Mouse (Mus musculus) hindbrain, embryonic 11.5 days (tissue): Measurements from ENCODE around the gene Sept9. TPM values are rescaled to one million over a fixed set of nuclear protein-coding genes. Genes with fewer than 3 reads are reported as not detected.

Experiments used
- ATAC-seq: fragments of 200-750 bp; cut with Nextera tagmentation; 2 replicates; pipeline ENCODE4 v1.8.0; 2017; ENCODE audit warnings: mild to moderate bottlenecking, moderate TSS enrichment, moderate library complexity; ENCODE audit not compliant: low FRiP score
- DNase-seq: peaks from one replicate; pipeline ENCODE4 v3.0.0-alpha.2; 2015; ENCODE audit warnings: low spot score
- H3K27ac ChIP-seq: fragments of 300-500 bp; sonication (generic); 2 replicates; pipeline ENCODE4 v1.5.1; 2014; ENCODE audit warnings: mild to moderate bottlenecking, low read depth, low read length
- H3K27me3 ChIP-seq: fragments of 300-500 bp; sonication (generic); 2 replicates; pipeline ENCODE4 v1.6.1; 2014; ENCODE audit warnings: mild to moderate bottlenecking, low read length, moderate library complexity, mixed read lengths; ENCODE audit not compliant: control insufficient read depth, insufficient read depth
- H3K36me3 ChIP-seq: fragments of 300-500 bp; sonication (generic); 2 replicates; pipeline ENCODE4 v1.6.1; 2014; ENCODE audit warnings: mild to moderate bottlenecking, low read length, moderate library complexity, mixed read lengths; ENCODE audit not compliant: control insufficient read depth, insufficient read depth
- H3K4me1 ChIP-seq: fragments of 300-500 bp; sonication (generic); replicated peaks from 2 replicates; pipeline ENCODE4 v1.6.1; 2014; ENCODE audit warnings: low read length, mixed read lengths; ENCODE audit not compliant: control insufficient read depth, insufficient read depth
- H3K4me2 ChIP-seq: fragments of 300-500 bp; sonication (generic); replicated peaks from 2 replicates; pipeline ENCODE4 v1.6.1; 2014; ENCODE audit warnings: mild to moderate bottlenecking, low read depth, low read length
- H3K4me3 ChIP-seq: fragments of 300-500 bp; sonication (generic); 2 replicates; pipeline ENCODE4 v1.5.1; 2014; ENCODE audit warnings: low read depth, low read length
- H3K9ac ChIP-seq: fragments of 300-500 bp; sonication (generic); 2 replicates; pipeline ENCODE4 v1.6.1; 2014; ENCODE audit warnings: low read depth, low read length
- H3K9me3 ChIP-seq: fragments of 300-500 bp; sonication (generic); 2 replicates; pipeline ENCODE4 v1.6.1; 2016; ENCODE audit warnings: low read length; ENCODE audit not compliant: control insufficient read depth
- WGBS: fragments of 180-500 bp; shearing (Covaris S2); extraction: QIAGEN DNeasy Blood & Tissue Kit; methylation state at CpG from one replicate; pipeline ENCODE4 v1.1.7; 2014; 5-methylcytosine and 5-hydroxymethylcytosine counted together
- polyA plus RNA-seq: library from polyadenylated mRNA; unstranded; fragments of >200 nt; fragmentation: Nextera tagmentation; extraction: Ambion mirVana; gene quantifications from 2 replicates; pipeline ENCODE4 v1.2.1, GENCODE M21; 2014

The Sept9 gene
- polyA plus RNA-seq, 1 experiment from 2014 or later: 126 TPM

DNA sequence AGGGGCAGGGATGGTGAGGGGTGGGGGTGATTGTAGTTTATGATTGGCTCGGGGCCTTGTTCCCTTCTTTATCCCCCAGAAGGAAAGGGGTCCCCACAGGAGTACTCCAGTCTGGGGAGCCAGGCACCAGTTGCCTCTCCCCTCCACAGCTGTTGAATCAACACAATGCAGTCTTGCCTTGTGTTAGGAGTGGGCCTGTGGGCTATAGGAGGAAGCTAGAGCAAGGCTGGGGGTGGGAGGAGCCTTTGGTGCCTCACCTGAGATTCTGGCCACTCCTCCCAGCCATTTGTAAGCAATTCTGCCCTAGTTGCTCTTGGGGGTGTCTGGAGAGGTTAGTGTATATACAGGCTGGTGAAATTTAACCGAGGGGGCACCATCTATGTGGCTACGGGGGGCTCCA lies 88.3 kb downstream of the Sept9 start:
- DNase-seq: no peak
- Histone ChIP-seq H3K27me3 (no peaks in the 10 kb centered on the region), H3K36me3 (0 out of 2 replicates have a peak, but pooled peaks cover 7% of the 10 kb centered on the region), H3K4me1 (peaks cover 13% of the 10 kb centered on the region), H3K9ac (no peak overlapping the region), H3K9me3 (no peaks in the 10 kb centered on the region), H3K4me2 (no peak overlapping the region), H3K27ac (no peak overlapping the region), H3K4me3 (no peak overlapping the region)
- 90% methylated on average over 3 of the region's 3 CpGs for WGBS
- no peak for ATAC-seq

DNA sequence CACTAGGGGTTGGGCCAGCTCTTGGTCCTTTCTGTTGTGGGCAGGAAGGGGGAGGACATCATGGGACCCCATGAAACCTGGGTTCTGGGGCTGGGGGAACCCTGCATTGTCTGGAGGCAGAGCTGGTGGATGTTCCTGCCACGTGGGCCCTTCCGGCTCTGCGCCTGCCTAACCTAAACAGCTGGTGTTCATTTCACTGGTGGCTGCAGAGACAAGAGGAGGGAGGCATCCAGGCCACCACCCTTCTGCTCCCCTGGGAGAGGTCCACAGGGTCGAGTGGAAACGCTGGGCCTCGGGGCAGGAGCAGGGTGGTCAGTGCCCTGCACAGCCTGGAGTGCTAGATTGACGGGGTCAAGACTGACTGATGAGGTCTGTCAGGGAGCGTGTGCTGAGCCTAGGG lies 89.3 kb downstream of the Sept9 start:
- no peak for DNase-seq
- no peaks in the 10 kb centered on the region for H3K27me3 ChIP-seq
- 53% methylated on average over 8 of the region's 8 CpGs for WGBS
- no peak for ATAC-seq
- H3K9me3 ChIP-seq: no peaks in the 10 kb centered on the region
- peaks cover 13% of the 10 kb centered on the region for H3K4me1 ChIP-seq
- H3K4me3 ChIP-seq: no peak overlapping the region
- H3K9ac ChIP-seq: no peak overlapping the region
- no peak overlapping the region for H3K27ac ChIP-seq
- H3K4me2 ChIP-seq: no peak overlapping the region
- H3K36me3 ChIP-seq: 0 out of 2 replicates have a peak, but pooled peaks cover 7% of the 10 kb centered on the region

DNA sequence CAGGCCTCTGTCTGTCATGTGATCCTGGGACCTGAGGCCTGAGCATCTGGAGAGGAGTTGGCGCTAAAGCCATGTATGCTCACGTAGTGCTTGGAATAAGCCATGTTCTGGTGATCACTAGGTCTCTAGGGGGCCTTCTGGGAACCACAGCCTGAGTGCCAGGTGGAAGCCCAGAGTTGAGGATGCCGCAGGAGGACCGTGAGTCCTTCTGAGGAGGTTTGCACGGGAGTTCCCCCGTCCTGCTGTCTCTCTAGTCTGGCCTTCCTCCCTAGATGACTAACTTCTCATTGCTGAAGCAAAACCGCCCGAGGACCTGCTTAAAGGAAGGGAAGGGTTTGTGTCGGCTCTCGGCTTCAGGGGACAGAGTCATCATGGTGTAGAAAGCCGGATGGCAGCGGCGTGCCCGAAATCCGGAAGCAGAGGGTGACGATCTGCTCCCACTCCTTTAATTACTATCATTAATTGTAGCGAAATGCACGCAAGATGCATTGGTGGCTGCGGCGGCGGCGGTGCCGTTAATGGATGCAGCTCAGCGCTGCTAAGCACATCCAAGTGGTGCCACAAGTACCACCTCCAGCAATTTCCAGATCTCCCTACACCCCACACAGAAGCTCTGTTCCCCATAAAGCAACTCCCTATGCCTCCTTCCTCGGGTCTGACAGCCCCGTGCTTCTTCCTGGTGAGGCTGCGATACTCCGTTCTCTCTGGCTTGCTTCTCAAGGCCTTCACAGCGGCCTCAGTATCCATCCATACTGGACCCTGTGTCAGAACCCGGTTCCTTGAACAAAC lies 92.0 kb downstream of the Sept9 start:
- 93% methylated on average over 30 of the region's 30 CpGs for WGBS

DNA sequence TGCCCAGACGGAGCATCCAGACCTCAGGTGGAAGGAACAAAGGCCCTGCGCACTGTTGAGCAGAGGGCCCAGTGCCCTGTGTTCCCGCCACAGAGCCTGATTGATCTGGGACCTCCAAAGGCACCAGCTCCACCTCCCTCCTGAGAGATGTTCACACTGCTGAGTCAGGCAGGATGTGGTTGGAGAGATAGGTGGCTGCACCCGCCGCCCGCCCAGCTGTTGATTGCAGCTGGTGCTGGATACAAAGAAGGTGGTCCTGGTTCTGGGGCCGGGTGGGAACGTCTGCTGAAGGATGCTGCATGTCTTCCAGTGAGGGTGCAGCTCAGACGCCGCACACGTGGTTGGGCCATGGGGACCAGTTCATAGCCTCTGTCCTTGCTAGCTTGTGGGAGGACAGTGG lies 93.0 kb downstream of the Sept9 start:
- Histone ChIP-seq H3K27ac (no peak overlapping the region), H3K36me3 (0 out of 2 replicates have a peak, but pooled peaks cover 7% of the 10 kb centered on the region), H3K4me1 (peaks cover 8% of the 10 kb centered on the region), H3K4me2 (no peak overlapping the region), H3K27me3 (no peaks in the 10 kb centered on the region), H3K4me3 (no peak overlapping the region), H3K9me3 (no peaks in the 10 kb centered on the region), H3K9ac (no peak overlapping the region)
- DNase-seq (no peak), ATAC-seq (no peak)
- WGBS: 84% methylated on average over 11 of the region's 11 CpGs

More for the DNA sequence above, 92.0 kb downstream of the Sept9 start:
- ATAC-seq: no peak
- H3K36me3 ChIP-seq: 0 out of 2 replicates have a peak, but pooled peaks cover 7% of the 10 kb centered on the region
- H3K4me3 ChIP-seq: no peak overlapping the region
- H3K27ac ChIP-seq: no peak overlapping the region
- no peak overlapping the region for H3K4me2 ChIP-seq
- H3K4me1 ChIP-seq: peaks cover 8% of the 10 kb centered on the region
- no peak overlapping the region for H3K9ac ChIP-seq
- no peaks in the 10 kb centered on the region for H3K27me3 ChIP-seq
- no peaks in the 10 kb centered on the region for H3K9me3 ChIP-seq
- DNase-seq: no peak

DNA sequence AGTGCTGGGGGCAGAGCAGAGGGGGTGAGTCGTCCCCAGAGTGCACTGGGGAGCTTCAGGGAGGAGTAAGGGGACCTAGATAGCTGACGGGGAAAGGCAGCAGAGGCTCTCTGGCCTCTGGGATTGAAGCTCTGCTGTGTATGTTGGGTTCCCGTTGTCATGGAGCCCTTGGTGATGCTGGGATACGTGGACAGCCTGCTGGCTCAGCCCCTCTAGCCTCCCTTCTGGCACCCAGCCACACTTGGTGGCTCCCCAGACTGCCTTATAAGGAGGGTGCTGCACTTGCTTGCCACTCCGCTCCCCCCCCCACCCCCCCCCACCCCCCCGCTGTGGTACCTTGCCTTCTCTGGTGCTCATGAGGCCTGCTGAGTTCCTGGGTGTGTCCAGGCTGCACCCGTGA lies 95.8 kb downstream of the Sept9 start:
- DNase-seq: no peak
- 74% methylated on average over 5 of the region's 7 CpGs for WGBS
- Histone ChIP-seq H3K4me2 (no peak overlapping the region), H3K27ac (no peak overlapping the region), H3K9ac (no peak overlapping the region), H3K27me3 (no peaks in the 10 kb centered on the region), H3K36me3 (0 out of 2 replicates have a peak, but pooled peaks cover 7% of the 10 kb centered on the region), H3K4me1 (peaks cover 8% of the 10 kb centered on the region), H3K9me3 (no peaks in the 10 kb centered on the region), H3K4me3 (no peak overlapping the region)
- no peak for ATAC-seq

DNA sequence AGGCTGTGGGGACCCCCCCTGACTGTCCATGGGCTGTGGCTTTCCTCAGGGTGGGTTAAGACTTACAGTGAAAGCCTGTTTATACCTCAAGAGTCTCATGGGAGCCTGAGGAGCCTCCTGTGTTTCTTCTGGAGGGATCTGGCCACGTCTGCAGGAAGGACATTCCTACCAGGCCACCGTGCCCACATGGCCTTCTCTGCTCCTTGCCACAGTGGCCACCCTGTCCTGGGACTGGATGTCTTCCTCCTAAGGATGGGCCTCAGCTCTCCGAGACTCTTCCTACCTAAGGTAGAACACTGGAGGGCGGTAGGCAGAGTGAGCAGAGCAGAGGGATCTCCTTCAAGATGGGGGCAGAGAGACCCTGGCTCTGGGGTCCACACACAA lies 96.6 kb downstream of the Sept9 start:
- DNase-seq (no peak), ATAC-seq (no peak)
- H3K4me2 ChIP-seq: no peak overlapping the region
- peaks cover 8% of the 10 kb centered on the region for H3K4me1 ChIP-seq
- peak overlapping the region; percentile 60 for H3K27ac ChIP-seq
- H3K36me3 ChIP-seq: 0 out of 2 replicates have a peak, but pooled peaks cover 4% of the 10 kb centered on the region
- no peaks in the 10 kb centered on the region for H3K9me3 ChIP-seq
- no peak overlapping the region for H3K9ac ChIP-seq
- H3K4me3 ChIP-seq: no peak overlapping the region
- H3K27me3 ChIP-seq: no peaks in the 10 kb centered on the region
- WGBS: 74% methylated on average over 4 of the region's 4 CpGs

DNA sequence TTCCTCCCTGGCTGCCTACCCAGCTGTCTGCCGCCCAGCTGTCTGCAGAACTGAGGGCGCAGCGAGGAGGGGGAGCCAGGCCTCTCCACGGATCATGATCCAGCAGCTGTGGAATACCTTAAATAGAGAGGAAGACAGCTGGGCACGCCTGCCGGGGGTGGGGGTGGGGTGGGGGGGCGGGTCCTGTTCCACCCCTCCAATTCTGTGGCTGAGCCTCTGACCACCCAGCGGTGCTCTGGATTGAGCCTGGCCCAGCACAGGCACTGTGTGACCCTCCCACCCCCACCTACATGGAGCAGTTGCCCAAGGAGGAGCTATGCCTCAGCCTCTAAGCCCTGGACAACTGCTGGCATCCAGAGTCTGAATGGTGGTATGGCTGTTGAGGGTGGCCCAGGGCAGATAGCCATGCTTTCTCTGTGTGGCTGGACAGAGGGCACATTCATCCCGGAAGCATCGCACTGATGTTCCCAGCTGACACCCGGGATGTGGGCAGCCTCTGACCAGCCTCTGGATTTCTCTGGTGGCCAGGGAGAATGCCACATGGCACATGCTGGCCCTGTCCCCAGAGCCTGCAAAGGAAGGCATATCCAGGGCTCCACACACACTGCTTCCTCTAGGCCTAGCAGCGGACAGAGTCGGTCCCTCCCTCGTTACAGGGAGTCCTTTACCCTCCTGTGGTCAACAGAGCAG lies 97.2 kb downstream of the Sept9 start:
- no peak overlapping the region for H3K27ac ChIP-seq
- DNase-seq: no peak
- WGBS: 69% methylated on average over 14 of the region's 14 CpGs

DNA sequence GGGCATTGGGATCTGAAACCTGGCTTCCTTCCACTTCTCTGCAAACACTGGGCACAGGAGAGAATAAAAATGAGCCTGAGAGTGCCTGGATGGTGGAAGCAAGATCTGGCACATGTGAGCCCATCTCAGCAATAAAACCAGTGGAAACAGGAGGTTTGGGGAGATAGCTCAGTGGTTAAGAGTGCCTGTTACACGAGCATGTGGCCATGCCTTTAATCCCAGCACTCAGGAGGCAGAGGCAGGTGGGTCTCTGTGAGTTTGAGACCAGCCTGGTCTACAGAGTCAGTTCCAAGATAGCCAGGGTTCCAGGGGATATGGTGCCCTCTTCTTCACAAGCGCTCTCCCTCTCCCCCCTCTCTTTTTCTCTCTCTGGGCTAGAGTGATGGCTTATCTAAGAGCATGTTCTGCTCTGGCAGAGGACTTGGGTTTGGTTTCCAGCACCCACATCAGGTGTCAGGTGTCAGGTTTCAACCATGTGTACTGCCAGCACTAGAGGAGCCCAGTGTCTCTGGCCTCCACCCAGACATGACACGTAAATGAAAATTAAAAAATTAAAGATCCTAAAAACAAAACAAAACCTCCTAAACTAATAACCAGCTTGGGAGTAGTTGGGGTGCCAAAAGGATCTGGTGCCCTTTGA lies 97.8 kb downstream of the Sept9 start:
- no peak for ATAC-seq
- no peak overlapping the region for H3K9ac ChIP-seq
- H3K36me3 ChIP-seq: no peaks in the 10 kb centered on the region
- no peaks in the 10 kb centered on the region for H3K9me3 ChIP-seq
- H3K27ac ChIP-seq: no peak overlapping the region
- DNase-seq: no peak
- H3K4me3 ChIP-seq: no peak overlapping the region
- no peaks in the 10 kb centered on the region for H3K27me3 ChIP-seq
- 85% methylated on average over 3 of the region's 3 CpGs for WGBS
- peaks cover 8% of the 10 kb centered on the region for H3K4me1 ChIP-seq
- H3K4me2 ChIP-seq: no peak overlapping the region

More for the DNA sequence above, 97.2 kb downstream of the Sept9 start:
- no peak overlapping the region for H3K9ac ChIP-seq
- ATAC-seq: no peak; the same call in 1 of the 2 replicates
- H3K27me3 ChIP-seq: no peaks in the 10 kb centered on the region
- peaks cover 8% of the 10 kb centered on the region for H3K4me1 ChIP-seq
- H3K4me3 ChIP-seq: no peak overlapping the region
- 0 out of 2 replicates have a peak, but pooled peaks cover 3% of the 10 kb centered on the region for H3K36me3 ChIP-seq
- no peaks in the 10 kb centered on the region for H3K9me3 ChIP-seq
- H3K4me2 ChIP-seq: no peak overlapping the region
